Mouse (Mus musculus) large intestine, adult 2 months (tissue): Measurements from ENCODE around the gene Cbx2. TPM values are rescaled to one million over a fixed set of nuclear protein-coding genes. Genes with fewer than 3 reads are reported as not detected.

Source experiments
- DNase-seq: peaks from one replicate; pipeline ENCODE4 v3.0.0-alpha.2; 2012; ENCODE audit warnings: low read depth, low spot score
- WGBS: fragments of 180-500 bp; shearing (Covaris S2); methylation state at CpG from one replicate; pipeline ENCODE4 v1.1.7; 2018; 5-methylcytosine and 5-hydroxymethylcytosine counted together
- polyA plus RNA-seq: library from polyadenylated mRNA; depleted of rRNA; stranded (reverse); fragments of >200 nt; gene quantifications from 2 replicates; pipeline ENCODE4 v1.2.3, GENCODE M21; 2012

The Cbx2 gene
- polyA plus RNA-seq, 1 experiment = 3.5 TPM

DNA sequence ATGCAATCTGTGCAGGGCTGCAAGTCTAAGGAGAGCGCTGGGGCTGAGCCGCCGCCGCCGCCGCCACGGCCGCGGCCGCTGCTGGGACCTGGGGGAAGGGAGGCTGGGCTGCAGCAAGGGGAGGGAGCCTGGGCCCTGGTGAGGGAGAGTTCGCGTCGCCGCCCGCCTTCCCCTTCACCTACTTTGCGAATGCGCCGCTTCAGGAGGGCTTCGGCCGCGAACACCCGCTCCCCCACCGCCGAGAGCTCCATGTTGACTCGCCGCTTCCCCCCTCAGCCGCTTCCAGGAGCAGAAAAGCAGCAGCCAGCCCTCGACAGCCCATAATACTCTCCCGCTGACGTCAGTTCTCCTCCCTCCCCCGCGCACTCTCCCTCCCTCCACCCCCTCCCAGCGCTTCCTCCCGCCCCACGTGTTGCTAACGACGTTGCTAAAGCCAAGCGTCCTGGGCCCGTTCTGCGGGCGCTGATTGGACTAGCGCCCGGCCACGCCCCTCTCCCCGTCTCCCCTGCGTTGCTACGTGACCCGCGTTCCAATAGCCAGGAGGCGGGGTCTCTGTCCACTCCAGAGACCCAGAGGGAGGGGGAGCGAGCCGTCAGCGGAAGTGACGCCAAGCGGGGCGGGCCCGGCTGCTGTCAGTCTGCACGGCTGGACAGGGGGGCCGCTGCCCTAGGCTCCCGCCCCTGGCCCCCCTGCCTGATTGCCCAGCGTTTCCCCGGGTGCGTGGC lies 18.0 kb downstream of the Cbx2 start, which contains the start of gene Cbx8:
Gene Cbx8 (minus strand): TSS at position 370 of the 725 bp plus-strand sequence.
- under 1% methylated on average over 63 of the region's 63 CpGs for WGBS
- peak; percentile 98 for DNase-seq

DNA sequence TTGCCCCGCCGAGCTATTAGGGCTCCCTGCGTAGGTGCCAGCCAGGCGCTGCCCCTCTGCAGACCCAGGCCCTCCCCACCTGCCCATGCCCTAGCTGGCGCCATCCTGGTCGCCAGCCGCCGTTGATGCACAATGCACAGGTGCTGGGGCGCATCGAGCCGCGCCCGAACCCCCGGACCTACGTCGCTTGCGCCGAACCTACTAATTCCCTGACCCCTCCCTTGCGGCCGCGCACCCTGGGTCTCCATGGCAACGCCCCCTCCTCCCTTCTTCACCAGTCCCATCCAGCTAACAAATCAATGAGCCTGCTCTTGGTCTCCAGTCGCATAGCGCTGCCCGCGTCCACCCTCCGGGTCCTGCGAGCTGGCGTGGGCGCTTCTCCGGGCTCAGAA lies 18.6 kb downstream of the Cbx2 start:
- WGBS = 2% methylated on average over 31 of the region's 31 CpGs

DNA sequence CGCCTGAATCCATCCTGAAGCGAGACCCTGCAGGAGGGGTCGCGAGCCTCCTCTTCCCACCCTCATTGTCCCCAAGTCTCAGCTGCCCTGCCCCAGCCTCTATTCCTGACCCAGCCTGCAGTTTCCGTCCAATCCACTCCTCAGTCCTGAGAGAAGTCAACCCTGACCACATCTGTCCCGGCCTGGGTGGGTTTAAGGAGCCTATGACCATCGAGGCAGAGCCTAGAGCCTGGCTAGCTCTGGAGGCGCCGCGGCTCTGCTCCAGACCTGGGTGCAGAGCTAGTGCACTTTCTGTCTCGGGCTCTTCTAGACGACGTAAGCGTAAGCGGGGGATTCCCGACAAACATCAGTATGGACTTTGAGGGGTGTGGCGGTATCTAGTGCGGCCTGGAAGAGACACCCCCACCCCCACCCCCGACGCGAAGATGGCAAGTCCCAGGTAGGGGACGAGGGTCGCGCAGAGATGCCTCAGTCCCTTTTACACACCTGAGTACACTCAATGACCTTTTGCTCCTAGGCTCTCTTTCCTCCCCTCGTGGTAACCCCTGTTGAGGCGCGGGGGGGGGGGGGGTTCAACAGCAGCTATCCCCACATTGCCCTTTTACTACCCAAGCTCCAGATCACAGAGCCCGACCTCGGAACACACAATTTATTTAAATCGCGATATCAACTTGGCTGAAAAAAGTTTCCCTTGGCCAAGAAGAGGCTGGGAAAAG lies 19.1 kb downstream of the Cbx2 start:
- WGBS = 2% methylated on average over 31 of the region's 31 CpGs

More for the DNA sequence above, 18.6 kb downstream of the Cbx2 start:
- no peak for DNase-seq

DNA sequence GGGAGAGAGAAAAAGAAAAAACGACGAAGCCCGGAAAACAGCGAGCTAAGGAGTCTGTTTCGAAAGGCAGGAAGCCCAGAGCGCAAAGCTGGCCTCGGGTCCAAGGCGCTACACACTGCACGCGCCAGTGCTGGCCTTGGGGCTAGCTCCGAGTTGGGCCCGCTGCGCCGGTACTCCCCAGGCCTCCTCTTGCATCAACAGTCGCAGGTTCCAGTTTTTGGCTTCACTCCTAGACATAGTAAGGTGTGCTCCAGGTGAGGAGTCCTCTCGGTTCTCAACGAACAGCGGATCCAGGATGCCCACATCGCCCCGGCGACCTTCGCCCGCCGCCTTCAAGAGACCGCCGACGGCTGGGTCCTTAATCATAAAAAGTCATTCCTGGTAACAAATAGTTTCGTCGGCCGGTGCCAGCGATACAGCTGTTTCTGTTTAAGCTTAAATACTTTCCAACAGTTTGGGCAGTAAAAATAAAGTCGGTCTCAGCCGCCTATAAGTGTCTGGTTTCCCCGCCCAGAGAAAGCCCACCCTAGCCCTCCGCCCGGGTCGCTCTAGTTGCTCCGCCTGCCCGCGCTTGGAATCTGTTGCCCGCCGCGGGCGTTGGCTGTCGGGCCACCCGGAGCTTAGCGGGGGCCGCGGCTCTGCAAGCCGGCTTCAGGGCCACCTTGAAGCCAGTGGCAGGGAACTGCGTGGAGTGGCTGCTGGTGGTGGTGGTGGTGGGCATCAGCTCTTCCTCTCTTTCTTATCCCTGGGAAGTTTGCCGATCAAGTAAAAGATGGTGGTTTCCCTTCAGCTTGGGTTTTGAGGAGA lies 19.9 kb downstream of the Cbx2 start:
- no peak for DNase-seq
- WGBS = 2% methylated on average over 52 of the region's 52 CpGs

More for the DNA sequence above, 19.1 kb downstream of the Cbx2 start:
- no peak for DNase-seq

DNA sequence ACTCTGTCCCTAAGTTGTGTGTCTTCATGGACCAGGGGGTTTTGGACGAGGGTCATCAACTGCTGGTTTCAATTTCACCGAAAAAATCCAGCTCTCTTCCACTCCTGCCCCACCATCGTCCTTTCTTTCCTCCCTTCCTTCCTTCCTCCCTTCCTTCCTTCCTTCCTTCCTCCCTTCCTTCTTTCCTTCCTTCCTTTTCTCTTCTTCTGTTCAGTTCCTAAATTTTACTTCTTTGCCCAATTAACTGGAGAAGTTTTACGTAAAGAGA lies 20.4 kb downstream of the Cbx2 start:
- 15% methylated on average over 4 of the region's 4 CpGs for WGBS
- no peak for DNase-seq

DNA sequence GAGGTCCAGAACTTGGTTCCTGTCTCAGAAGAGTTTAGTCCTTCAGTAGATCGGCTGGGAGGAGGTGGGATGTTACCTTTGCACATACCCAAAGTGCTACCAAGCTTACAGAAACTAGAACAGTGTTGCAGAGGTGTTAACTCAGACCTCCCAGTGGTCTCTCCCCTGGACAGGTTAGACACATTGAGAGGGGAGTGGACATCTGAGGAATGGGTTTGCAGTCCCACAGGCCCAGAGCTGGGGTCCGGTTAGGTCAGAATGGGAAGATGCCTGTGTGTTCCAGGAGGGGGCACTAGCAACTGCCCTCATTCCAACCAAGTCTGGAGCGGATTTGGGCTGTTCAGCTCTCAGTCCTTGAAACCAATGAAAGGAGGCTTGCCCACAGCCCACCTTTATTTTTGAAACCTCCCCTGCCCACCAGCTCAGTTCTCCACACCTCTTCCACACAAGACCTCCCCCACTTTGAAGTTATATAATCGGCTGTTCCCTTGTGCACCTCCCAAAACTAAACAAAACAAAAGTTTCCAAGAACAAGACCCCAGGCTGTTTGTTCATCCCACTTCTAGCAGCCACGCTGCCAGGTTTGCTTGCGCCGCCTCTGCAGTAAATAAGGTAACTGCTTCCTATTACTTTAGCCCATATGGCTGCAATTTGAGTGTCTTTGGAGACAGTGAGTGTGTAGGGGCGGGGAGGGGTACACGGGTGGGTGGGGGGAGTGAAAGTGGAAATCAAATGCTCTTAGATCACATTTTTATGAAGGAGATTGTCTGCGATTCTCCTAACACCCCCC lies 21.2 kb downstream of the Cbx2 start:
- WGBS = 8% methylated on average over 10 of the region's 10 CpGs
- DNase-seq = no peak

DNA sequence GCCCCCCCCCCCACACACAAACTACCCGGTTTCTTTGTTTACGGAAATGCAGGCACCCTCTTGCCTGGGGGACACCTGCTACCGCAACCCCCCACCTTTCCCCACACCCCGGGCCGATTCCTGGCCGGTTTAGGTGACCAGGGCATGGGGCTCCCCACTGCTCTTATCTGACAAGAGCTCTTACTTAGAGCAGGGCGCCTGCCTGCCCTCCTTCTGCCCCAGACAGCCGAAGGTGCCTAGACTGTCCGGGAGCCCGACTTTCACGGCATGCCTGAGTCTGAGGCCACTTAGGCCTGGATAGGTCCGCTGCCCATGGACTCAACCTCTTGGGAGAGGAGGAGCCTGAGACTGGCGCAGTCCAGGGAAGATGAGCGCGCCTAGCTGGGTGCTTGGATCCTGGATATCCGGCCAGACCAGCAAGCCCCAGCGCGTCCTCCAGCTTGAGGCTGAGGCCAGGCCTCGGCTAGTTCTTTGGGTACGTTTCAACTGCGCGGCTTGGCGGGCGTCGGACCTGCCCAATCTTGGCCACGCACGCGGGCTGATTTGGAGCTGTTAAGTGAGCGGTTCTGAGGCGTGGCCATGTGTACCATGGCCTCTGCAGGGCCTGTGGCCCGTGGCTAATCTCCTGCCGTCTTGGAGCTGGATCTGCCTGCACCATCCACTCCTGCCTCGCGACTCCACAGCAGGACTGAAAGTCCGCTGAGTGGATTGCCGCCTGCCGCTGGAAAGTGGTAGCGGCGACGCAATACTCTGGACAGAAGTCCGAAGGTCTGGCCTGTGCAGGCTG lies 22.0 kb downstream of the Cbx2 start:
- 3% methylated on average over 41 of the region's 41 CpGs for whole genome bisulfite sequencing
- no peak for DNase-seq

DNA sequence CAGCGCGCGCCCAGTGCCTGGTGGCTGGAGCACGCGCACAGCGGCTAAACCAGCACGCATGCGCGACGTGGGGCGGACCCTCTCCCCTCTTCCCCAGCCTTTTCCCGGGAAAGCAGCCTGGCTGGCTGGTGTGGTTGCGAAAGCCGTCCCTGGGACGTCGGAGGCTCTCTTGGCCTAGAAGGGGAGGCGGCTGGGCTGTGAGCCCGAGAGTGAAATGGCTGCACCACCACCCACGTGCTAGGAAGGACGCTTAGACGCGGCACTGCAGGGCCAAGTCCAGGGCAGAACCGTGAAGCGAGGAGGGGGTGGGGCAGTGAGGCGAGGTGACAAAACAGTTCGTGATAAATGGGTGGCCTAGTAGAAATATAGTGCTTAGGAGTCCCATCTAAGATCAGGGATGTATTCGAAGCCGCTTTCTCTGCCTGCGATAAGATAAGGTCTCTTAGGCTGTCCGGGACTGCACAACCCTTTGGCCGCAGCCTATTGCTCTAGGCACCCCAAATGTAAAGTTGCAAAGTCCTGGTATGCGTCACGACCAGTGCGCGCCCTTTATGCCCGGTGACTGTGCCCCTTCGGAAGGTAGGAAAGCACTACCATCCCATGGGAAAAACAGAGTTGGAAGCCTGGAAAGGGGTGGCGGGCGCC lies 24.0 kb downstream of the Cbx2 start:
- no peak for DNase-seq

DNA sequence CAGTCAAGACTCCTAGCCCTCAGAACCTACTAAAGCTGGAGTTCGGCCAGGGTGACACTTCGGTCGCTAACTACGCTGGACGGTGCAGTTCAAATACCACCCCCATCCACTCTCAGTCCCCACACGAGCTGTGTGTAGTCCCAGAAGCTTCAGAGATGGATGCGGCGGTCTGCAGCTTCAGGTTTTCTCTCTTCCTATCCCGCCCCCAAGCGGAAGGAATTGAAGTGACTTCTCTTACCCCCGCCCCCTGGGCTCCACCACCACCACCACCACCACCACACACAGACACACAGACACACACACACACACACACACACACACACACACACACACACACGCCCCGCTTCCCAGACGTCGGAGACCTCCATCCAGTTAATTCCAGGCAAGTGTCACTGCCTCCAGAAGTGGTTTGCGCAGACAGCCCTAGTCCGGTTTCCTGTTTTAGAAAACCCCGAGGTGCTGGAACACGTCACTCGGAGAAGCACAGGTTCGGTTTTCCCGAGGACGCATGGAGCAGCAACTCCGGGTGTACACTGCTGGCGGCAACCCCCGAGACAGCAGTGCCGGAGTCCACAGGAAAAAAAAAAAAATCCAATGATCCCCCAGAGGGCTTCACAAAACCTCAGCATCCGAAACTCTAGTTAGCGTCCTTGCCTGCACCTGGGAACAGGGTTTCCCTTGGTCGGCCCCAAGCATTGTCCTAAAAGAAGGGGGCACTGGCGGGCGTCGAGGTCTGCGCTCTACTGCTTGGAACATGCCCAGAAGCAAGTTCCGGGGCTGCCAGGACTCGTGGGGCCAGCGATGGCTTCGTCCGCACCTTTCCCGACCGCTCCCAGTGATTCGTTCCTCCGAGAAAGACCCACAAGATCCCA lies 24.7 kb downstream of the Cbx2 start:
- 4% methylated on average over 43 of the region's 43 CpGs for WGBS

More for the DNA sequence above, 24.0 kb downstream of the Cbx2 start:
- WGBS = 3% methylated on average over 39 of the region's 39 CpGs

DNA sequence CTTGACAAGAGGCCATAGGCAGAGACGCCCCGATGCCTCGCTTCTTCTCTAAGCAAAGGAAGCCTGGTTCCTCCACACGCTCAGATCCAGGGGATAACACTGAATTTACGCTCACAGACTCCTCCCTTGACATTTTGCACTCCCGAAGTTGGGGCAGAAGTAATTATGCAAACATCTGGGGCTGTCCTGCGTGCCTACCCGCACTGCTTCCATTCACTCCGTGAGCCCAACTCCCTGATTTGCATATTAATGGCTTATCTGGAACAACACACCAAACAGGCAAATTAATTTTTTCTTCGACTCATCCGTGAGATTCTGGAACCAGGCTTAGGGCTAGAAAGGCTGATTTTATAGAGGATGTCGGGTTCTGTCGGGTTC lies 25.4 kb downstream of the Cbx2 start:
- no peak for DNase-seq
- WGBS = 3% methylated on average over 13 of the region's 13 CpGs

More for the DNA sequence above, 24.7 kb downstream of the Cbx2 start:
- DNase-seq = no peak

DNA sequence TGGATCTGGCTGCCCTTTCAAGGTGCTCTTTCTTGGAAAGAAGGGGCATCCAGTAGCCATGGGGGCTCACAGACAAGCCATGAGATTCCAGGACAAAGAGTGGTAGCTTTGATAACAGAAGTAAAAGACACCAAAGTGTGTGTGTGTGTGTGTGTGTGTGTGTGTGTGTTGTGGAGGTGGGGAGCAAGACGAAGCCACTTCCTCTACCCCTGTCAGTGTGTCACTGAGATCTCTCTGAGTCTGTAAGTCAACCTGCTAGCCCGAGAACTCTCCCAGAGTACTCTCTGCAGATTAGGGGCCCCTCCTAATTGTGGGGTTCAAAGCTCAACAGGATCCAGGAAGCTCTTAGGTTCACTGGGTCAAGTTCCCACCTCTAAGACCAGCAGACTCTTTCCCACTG lies 27.6 kb downstream of the Cbx2 start:
- WGBS = 9% methylated on average over 2 of the region's 2 CpGs
- no peak for DNase-seq

DNA sequence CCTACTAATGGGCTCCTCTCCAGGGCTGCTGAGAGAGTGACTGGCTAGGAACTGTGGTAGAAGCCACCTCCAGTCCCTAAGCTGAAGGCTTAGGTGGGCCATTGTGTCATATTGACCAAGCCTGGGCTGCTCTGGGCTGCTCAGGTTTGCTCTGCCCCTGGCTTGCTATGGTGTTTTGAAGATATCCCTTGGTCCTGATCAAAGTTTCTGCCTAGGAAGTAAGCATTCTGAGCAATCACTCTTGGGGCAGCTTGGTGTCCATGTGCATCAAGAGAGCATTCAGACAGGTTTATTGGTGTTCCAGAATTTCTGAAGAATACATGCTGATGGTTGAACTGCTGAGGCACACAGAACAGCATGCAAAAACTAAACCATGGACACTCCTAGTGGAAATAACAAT lies 28.7 kb downstream of the Cbx2 start:
- no peak for DNase-seq

DNA sequence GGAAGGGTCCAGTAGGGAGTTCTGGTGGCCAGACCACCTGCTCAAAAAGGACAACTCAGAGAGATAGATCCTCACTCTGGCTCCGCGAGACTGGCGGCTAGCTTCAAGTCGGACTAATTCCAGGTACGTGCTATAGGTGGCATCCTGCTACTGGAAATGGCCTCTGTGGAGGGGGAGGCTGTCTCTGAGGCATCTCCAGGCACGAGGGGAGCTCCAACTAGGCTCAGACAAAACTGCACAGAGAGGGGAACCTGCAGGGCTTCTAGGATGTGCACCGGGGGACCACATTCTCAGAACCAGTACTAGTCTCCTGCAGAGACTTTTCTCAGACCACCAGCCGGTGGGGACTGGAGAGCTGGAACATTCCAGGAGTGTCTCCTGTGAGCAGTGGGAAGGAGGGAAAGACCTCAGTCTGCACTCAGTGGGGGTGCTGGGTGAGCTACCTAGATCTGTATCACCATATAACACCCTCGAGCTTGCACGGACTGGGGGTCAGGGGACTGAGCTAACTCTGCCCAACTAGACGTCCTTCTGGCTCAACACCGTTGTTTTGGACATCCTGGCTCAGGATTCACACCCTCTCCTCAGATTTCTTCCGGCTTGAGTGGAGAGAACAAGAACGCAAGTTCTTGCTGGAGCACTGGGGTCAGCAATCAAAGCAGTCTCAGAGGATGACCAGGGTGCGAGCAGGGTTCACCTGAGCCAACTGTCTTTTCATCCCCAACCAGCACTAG lies 29.3 kb downstream of the Cbx2 start:
- 11% methylated on average over 15 of the region's 15 CpGs for WGBS
- no peak for DNase-seq

DNA sequence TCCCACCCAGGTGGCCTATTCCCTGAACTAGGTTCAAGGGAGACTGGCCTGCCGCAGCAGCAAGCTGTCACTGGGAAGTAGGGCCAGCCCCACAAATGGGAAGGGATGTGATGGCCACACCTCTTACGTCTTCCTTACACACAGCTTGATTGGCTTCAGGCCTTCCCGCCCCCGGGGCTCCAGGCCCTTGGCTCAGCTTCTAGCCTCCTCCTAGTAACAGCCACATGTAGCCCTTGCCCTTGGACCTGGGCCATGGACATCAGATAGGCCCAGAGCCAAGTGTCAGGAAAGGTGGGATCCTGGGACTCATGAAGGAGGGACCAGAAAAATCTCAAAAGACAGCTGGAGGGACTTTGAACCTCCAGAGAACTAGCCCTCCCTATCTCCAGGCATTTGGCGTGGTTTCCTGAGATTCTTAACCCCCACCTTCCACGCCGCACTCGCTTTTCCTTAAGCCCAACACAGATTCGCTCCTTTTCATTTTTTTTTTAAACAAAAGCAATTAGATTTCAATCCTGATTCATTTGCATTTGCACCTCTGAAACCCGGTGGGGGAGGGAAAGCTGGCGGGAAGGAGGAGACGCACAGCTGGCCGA lies 30.0 kb downstream of the Cbx2 start:
- WGBS = 4% methylated on average over 13 of the region's 13 CpGs
- DNase-seq = no peak

DNA sequence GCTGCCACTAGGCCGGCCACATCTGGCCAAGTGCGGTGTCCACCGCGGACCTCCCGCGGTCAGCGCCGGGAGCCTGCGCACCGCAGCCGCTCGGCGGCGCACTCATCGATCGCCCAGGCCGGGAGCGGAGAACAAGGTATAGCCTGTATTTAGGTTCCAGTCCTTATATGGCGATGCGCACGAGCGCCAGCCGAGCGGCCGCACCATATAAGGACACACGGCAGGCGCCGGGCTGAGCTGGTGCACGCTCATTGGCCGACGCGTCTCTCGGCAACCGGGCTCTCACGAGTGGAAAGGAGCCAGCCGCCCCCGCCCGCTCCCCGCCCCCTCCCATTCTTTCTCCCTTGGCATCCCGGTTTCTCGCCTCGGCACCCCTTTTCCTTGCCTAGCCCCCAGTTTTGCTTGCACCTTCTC lies 30.5 kb downstream of the Cbx2 start:
- under 1% methylated on average over 42 of the region's 42 CpGs for WGBS
- DNase-seq = no peak

DNA sequence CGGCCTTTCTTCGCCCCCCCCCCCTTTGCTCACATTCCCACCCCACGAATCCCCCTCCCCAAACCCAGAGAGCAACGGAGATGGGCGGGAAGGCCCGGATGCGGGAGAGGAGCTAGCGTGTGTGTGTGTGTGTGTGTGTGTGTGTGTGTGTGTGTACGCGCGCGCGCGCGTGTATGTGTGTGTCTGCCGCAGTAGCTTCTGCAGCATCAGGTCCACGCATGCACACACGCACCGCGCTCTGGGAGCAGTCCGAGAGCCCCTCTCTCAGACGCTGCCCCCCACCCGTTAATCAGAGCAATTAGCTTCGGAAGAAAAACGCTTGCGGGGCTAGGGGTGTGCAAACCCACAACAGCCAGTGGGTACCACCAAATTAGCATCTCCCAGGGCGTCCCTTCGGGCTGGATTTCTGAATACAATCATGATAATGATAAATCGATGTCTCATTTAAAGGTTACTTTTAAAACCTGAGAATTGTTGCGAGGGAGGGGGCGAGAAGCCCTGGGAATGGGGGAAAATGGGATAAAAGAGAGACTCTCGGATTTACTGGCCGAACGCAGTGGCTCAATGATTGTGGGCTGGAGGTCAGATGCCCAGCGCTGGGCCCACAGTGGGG lies 31.1 kb downstream of the Cbx2 start:
- WGBS = 3% methylated on average over 34 of the region's 35 CpGs

More for the DNA sequence above, 31.1 kb downstream of the Cbx2 start:
- DNase-seq = no peak
